Mouse (Mus musculus) spleen, adult 2 months (tissue): ENCODE measurements around the gene U2surp. TPM values are rescaled to one million over a fixed set of nuclear protein-coding genes. Genes with fewer than 3 reads are reported as not detected.
A peak's percentile ranks its signal among the peaks of the same experiment; 100 is the strongest.
"Not testable (repeated sequence)": the region's sequence is repeated elsewhere in the genome, so short reads cannot be mapped to it uniquely, and the experiment has no call there.

Source experiments
- DNase-seq, 2 experiments: peaks; one replicate each; pipeline versions ENCODE4 v3.0.0 to v3.0.0-alpha.2; 2012 to 2021; ENCODE audit warnings: low spot score in 2 of 2, low read depth in 1 of 2
- H3K27ac ChIP-seq: fragments of 200-500 bp; 2 replicates; pipeline ENCODE4 v1.5.1; 2012; ENCODE audit warnings: low read length, inconsistent platforms; ENCODE audit not compliant: insufficient read depth
- H3K27me3 ChIP-seq: fragments of 200-500 bp; 2 replicates; pipeline ENCODE4 v1.6.1; 2012; ENCODE audit warnings: mild to moderate bottlenecking, moderate library complexity, low read length, inconsistent platforms; ENCODE audit not compliant: control insufficient read depth, insufficient read depth
- H3K36me3 ChIP-seq: fragments of 200-500 bp; 2 replicates; pipeline ENCODE4 v1.6.1; 2012; ENCODE audit warnings: mild to moderate bottlenecking, low read length, inconsistent platforms; ENCODE audit not compliant: control insufficient read depth, insufficient read depth
- H3K4me1 ChIP-seq: fragments of 200-500 bp; 2 replicates; pipeline ENCODE4 v1.6.1; 2011; ENCODE audit warnings: inconsistent platforms; ENCODE audit not compliant: control insufficient read depth, insufficient read depth, insufficient read length
- H3K4me3 ChIP-seq: fragments of 200-500 bp; 2 replicates; pipeline ENCODE4 v1.5.1; 2011; ENCODE audit warnings: mild to moderate bottlenecking, inconsistent platforms; ENCODE audit not compliant: insufficient read depth, insufficient read length; ENCODE audit errors: extremely low read depth
- CTCF ChIP-seq: fragments of 200-500 bp; IDR thresholded peaks from 2 replicates; pipeline ENCODE4 v1.5.1; 2011; ENCODE audit warnings: mild to moderate bottlenecking, inconsistent platforms; ENCODE audit not compliant: insufficient read depth, insufficient read length, insufficient replicate concordance; ENCODE audit errors: extremely low read depth
- POLR2A ChIP-seq: fragments of 200-500 bp; IDR thresholded peaks from 2 replicates; pipeline ENCODE4 v1.6.1; 2011; ENCODE audit warnings: low read depth, low read length, inconsistent platforms
- WGBS: fragments of 180-500 bp; shearing (Covaris S2); methylation state at CpG from one replicate; pipeline ENCODE4 v1.1.7; 2018; 5-methylcytosine and 5-hydroxymethylcytosine counted together
- polyA plus RNA-seq: library from polyadenylated mRNA; depleted of rRNA; stranded (reverse); fragments of >200 nt; gene quantifications from 2 replicates; pipeline ENCODE4 v1.2.3, GENCODE M21; 2012

The U2surp gene
- polyA plus RNA-seq, 1 experiment = 1.7 TPM

GRCm38 (mm10) chr9:95520563-95520962 lies 8.8 kb upstream of the U2surp start:
- 83% methylated on average over 5 of the region's 5 CpGs for WGBS
- Histone ChIP-seq H3K4me3 (no peak overlapping the region), H3K36me3 (no peaks in the 10 kb centered on the region), H3K4me1 (no peaks in the 10 kb centered on the region), H3K27me3 (no peaks in the 10 kb centered on the region), H3K27ac (no peak overlapping the region)
- no peak for DNase-seq
- no peak for TF ChIP-seq CTCF
- no peak for TF ChIP-seq POLR2A

GRCm38 (mm10) chr9:95514361-95514760 lies 2.6 kb upstream of the U2surp start:
- WGBS = 82% methylated on average over 3 of the region's 3 CpGs
- H3K4me1 ChIP-seq, H3K4me3 ChIP-seq, DNase-seq, H3K36me3 ChIP-seq, H3K27ac ChIP-seq, H3K27me3 ChIP-seq: not testable (repeated sequence)

- Histone ChIP-seq H3K4me3 (no peak overlapping the region), H3K27ac (no peak overlapping the region), H3K36me3 (no peaks in the 10 kb centered on the region), H3K4me1 (peaks cover 8% of the 10 kb centered on the region; the same call in 1 of the 2 replicates), H3K27me3 (no peaks in the 10 kb centered on the region)
- no peak for DNase-seq
- WGBS = 98% methylated on average over 2 of the region's 2 CpGs
- TF ChIP-seq CTCF (no peak), POLR2A (no peak)
These were observed 2.0 kb upstream of the U2surp start for GRCm38 (mm10) chr9:95513776-95514175.

- no peaks in the 10 kb centered on the region for H3K36me3 ChIP-seq
- TF ChIP-seq CTCF (no peak), POLR2A (no peak)
- H3K27ac ChIP-seq = peak overlapping the region; percentile 79
- 27% methylated on average over 15 of the region's 15 CpGs for WGBS
- DNase-seq = no peak
- peaks cover 8% of the 10 kb centered on the region; the same call in 1 of the 2 replicates for H3K4me1 ChIP-seq
- peak overlapping the region; percentile 87 for H3K4me3 ChIP-seq
- H3K27me3 ChIP-seq = no peaks in the 10 kb centered on the region
These were observed 685 bp upstream of the U2surp start for GRCm38 (mm10) chr9:95512331-95513030.

- H3K36me3 ChIP-seq = no peaks in the 10 kb centered on the region
- peak overlapping the region; percentile 87; the same call in 1 of the 2 replicates for H3K27ac ChIP-seq
- peaks cover 8% of the 10 kb centered on the region; the same call in 1 of the 2 replicates for H3K4me1 ChIP-seq
- 6% methylated on average over 21 of the region's 21 CpGs for WGBS
- TF ChIP-seq POLR2A = no peak
- no peaks in the 10 kb centered on the region for H3K27me3 ChIP-seq
- peak overlapping the region; percentile 87 for H3K4me3 ChIP-seq
- peak in 1 of 2 experiments; percentile 9 for DNase-seq
These were observed 947 bp downstream of the U2surp start for GRCm38 (mm10) chr9:95510693-95511404.

- Histone ChIP-seq H3K27ac (no peak overlapping the region), H3K27me3 (no peaks in the 10 kb centered on the region), H3K36me3 (no peaks in the 10 kb centered on the region; the same call in 1 of the 2 replicates), H3K4me3 (no peak overlapping the region), H3K4me1 (peaks cover 3% of the 10 kb centered on the region; the same call in 1 of the 2 replicates)
- TF ChIP-seq POLR2A (no peak), CTCF (no peak)
- whole genome bisulfite sequencing = 92% methylated on average over 3 of the region's 3 CpGs
- no peak for DNase-seq
These were observed 6.1 kb downstream of the U2surp start for GRCm38 (mm10) chr9:95505666-95506065.

- H3K4me1 ChIP-seq = no peaks in the 10 kb centered on the region
- no peaks in the 10 kb centered on the region for H3K27me3 ChIP-seq
- H3K36me3 ChIP-seq = peaks cover 5% of the 10 kb centered on the region; the same call in 1 of the 2 replicates
- H3K4me3 ChIP-seq = no peak overlapping the region
- DNase-seq = no peak
- TF ChIP-seq POLR2A = no peak
- TF ChIP-seq CTCF = no peak
- no peak overlapping the region for H3K27ac ChIP-seq
These were observed 11.9 kb downstream of the U2surp start for GRCm38 (mm10) chr9:95499848-95500247.
